In genomic region chr7:82808257-82808656, GRCm38 (mm10) we compare ENCODE assay signal across 14 mouse cellular contexts.
DNase-seq lines count a peak whose midpoint lies in the region; ATAC-seq lines count a peak whose summit lies in the region.
"Had no signal": no experiment of that assay in that cellular context is flagged by ENCODE, and none has a peak within 500 bp of the region (broad histone marks: within the 10 kb centered on the region; RNA-seq: fewer than 3 reads in every experiment).

No protein-coding gene starts in this region.

- ATAC-seq in cerebellum, adult (ENCODE audit: insufficient number of reproducible peaks, low FRiP score, low TSS enrichment), result no peak; the same call in 1 of the 2 replicates
- ATAC-seq: intestine, postnatal 0 days had no signal

- DNase-seq in cerebellum, postnatal 14 days, result peak; percentile 21 to 26
- DNase-seq in kidney, adult 11 months, result peak; percentile 12
- no peak for DNase-seq in kidney, postnatal 14 days
- DNase-seq in ovary, adult 18-20 months (ENCODE audit: low spot score), result peak; percentile 24
- DNase-seq in ovary, postnatal 10 days (ENCODE audit: low spot score), result no peak
- DNase-seq in lung, postnatal 36 days, result peak; percentile 22
- DNase-seq in embryo, embryonic 10.5 days (ENCODE audit: low spot score), result no peak
- DNase-seq: B cell, adult 2 months; cerebellum, adult 11 months; embryo, embryonic 11 days; gastrocnemius, postnatal 25 days; spleen, adult 18-20 months had no signal

Comparison
In these comparisons a context has a peak if more than half of its experiments do, and no peak if none do; other contexts are left out.
1. DNase-seq: peak in cerebellum, postnatal 14 days (2 of 2), kidney, adult 11 months (single experiment), ovary, adult 18-20 months (single experiment) and lung, postnatal 36 days (single experiment); none in kidney, postnatal 14 days (single experiment), ovary, postnatal 10 days (single experiment) and embryo, embryonic 10.5 days (single experiment).